Mouse (Mus musculus) limb, embryonic 13.5 days (tissue): ENCODE results near the gene Avpi1. TPM values are rescaled to one million over a fixed set of nuclear protein-coding genes. Genes with fewer than 3 reads are reported as not detected.

Experiments used
- ATAC-seq: fragments of 200-750 bp; cut with Nextera tagmentation; 2 replicates; pipeline ENCODE4 v1.8.0; 2017; ENCODE audit warnings: low read depth, moderate number of reproducible peaks, moderate TSS enrichment; ENCODE audit not compliant: low FRiP score
- H3K27ac ChIP-seq: fragments of 300-500 bp; sonication (generic); 2 replicates; pipeline ENCODE4 v1.5.1; 2015; ENCODE audit warnings: inconsistent platforms, mild to moderate bottlenecking, moderate library complexity
- H3K27me3 ChIP-seq: fragments of 300-500 bp; sonication (generic); 2 replicates; pipeline ENCODE4 v1.6.1; 2015; ENCODE audit warnings: mild to moderate bottlenecking, inconsistent platforms
- H3K36me3 ChIP-seq: fragments of 300-500 bp; sonication (generic); 2 replicates; pipeline ENCODE4 v1.6.1; 2015; ENCODE audit warnings: inconsistent platforms, mild to moderate bottlenecking, moderate library complexity
- H3K4me1 ChIP-seq: fragments of 300-500 bp; sonication (generic); 2 replicates; pipeline ENCODE4 v1.6.1; 2015; ENCODE audit warnings: inconsistent platforms
- H3K4me2 ChIP-seq: fragments of 300-500 bp; sonication (generic); replicated peaks from 2 replicates; pipeline ENCODE4 v1.6.1; 2015; ENCODE audit warnings: inconsistent platforms, mild to moderate bottlenecking, moderate library complexity
- H3K4me3 ChIP-seq: fragments of 300-500 bp; sonication (generic); 2 replicates; pipeline ENCODE4 v1.5.1; 2015; ENCODE audit warnings: moderate library complexity, mild to moderate bottlenecking, inconsistent platforms
- H3K9ac ChIP-seq: fragments of 300-500 bp; sonication (generic); 2 replicates; pipeline ENCODE4 v1.6.1; 2015; ENCODE audit warnings: mild to moderate bottlenecking, inconsistent platforms
- H3K9me3 ChIP-seq: fragments of 300-500 bp; sonication (generic); 2 replicates; pipeline ENCODE4 v1.6.1; 2016; ENCODE audit warnings: inconsistent platforms
- WGBS: fragments of 180-500 bp; shearing (Covaris S2); methylation state at CpG from one replicate; pipeline ENCODE4 v1.1.7; 2015; 5-methylcytosine and 5-hydroxymethylcytosine counted together
- polyA plus RNA-seq: library from polyadenylated mRNA; unstranded; fragments of >200 nt; fragmentation: Nextera tagmentation; extraction: Ambion mirVana; gene quantifications from 2 replicates; pipeline ENCODE4 v1.2.1, GENCODE M21; 2015

Gene Avpi1
- 28.7 and 33.6 TPM in 2 replicates for polyA plus RNA-seq

DNA sequence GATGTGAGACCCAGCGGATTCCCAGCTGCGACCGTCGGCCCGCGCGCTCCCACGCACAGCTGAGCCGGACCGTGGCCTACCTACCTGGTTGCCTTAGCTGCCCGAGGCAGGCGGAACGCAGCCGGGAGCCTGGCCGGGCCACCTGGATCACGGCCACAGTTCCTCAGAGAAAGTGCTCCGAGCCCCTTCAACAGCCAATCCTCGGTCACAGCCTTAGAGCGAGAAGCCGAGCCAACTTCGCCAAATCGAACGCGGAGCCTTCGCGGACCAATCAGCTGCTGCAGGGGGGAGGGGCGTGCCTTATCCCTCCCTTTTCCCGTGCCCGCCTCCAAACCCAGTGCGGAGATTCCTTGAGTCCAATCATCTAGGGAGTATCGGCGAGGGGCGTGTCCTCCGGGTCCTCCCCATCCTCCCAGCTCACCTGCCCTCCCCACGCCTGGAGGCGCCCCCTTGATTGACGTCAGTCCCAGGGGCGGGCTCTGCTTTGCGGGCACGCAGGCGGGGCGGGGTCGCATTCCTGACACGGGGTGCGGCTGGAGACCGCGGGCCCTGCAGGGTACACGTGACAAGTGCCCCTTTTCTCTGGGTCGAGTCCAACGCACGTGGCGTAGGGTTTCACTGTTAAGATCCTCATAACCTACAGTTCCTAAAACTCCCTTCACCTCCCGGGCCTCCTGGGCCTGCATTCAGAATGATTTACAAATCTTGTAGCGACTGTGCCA lies at the start of gene Avpi1:
Gene Avpi1 (minus strand): TSS at position 273 of the 722 bp plus-strand sequence.
- Histone ChIP-seq H3K27me3 (no peaks in the 10 kb centered on the region), H3K36me3 (peaks cover 12% of the 10 kb centered on the region), H3K4me3 (peak within 1 kb of the TSS; percentile 71), H3K4me1 (peaks cover 23% of the 10 kb centered on the region), H3K9me3 (no peaks in the 10 kb centered on the region), H3K4me2 (peak within 1 kb of the TSS; percentile 96), H3K9ac (peak within 1 kb of the TSS; percentile 84), H3K27ac (peak within 1 kb of the TSS; percentile 93)
- peak; percentile 96 for ATAC-seq
- WGBS = under 1% methylated on average over 54 of the region's 54 CpGs

- no peak for ATAC-seq
Measured at GRCm38 (mm10) chr19:42177461-42177860, 48.6 kb upstream of the Avpi1 start.

DNA sequence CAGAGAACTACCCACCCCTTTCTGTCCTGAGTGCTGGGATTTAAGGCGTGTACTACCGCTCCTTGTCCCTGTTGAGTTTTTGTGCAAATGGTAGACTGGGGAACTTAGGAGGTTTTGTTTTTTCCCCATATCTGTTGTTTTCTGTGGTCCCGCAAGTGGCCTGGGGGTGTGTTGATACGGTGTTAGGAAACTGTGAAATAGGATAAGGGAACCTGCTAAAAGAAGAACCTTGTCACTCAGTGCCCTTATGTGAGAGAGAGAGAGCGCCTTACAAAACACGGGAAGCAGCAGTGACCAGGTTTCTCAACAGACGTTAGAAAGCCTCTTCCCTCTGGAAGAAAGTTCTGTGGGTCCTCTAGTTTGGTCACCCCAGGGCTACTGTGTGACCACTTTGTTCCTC lies 48.0 kb upstream of the Avpi1 start:
- H3K4me3 ChIP-seq = no peak overlapping the region
- no peaks in the 10 kb centered on the region for H3K27me3 ChIP-seq
- no peak overlapping the region for H3K4me2 ChIP-seq
- peaks cover under 1% of the 10 kb centered on the region; the same call in 1 of the 2 replicates for H3K4me1 ChIP-seq
- WGBS = 87% methylated on average over 7 of the region's 7 CpGs
- no peak for ATAC-seq
- H3K9ac ChIP-seq = no peak overlapping the region
- H3K27ac ChIP-seq = no peak overlapping the region
- peaks cover 40% of the 10 kb centered on the region for H3K36me3 ChIP-seq
- no peaks in the 10 kb centered on the region for H3K9me3 ChIP-seq

More at GRCm38 (mm10) chr19:42177461-42177860, 48.6 kb upstream of the Avpi1 start:
- H3K4me3 ChIP-seq = no peak overlapping the region
- H3K4me1 ChIP-seq = no peaks in the 10 kb centered on the region
- H3K9ac ChIP-seq = no peak overlapping the region
- H3K36me3 ChIP-seq = peaks cover 45% of the 10 kb centered on the region
- no peak overlapping the region for H3K4me2 ChIP-seq
- H3K27ac ChIP-seq = no peak overlapping the region
- H3K9me3 ChIP-seq = no peaks in the 10 kb centered on the region
- WGBS = 88% methylated on average over 2 of the region's 2 CpGs
- no peaks in the 10 kb centered on the region for H3K27me3 ChIP-seq

DNA sequence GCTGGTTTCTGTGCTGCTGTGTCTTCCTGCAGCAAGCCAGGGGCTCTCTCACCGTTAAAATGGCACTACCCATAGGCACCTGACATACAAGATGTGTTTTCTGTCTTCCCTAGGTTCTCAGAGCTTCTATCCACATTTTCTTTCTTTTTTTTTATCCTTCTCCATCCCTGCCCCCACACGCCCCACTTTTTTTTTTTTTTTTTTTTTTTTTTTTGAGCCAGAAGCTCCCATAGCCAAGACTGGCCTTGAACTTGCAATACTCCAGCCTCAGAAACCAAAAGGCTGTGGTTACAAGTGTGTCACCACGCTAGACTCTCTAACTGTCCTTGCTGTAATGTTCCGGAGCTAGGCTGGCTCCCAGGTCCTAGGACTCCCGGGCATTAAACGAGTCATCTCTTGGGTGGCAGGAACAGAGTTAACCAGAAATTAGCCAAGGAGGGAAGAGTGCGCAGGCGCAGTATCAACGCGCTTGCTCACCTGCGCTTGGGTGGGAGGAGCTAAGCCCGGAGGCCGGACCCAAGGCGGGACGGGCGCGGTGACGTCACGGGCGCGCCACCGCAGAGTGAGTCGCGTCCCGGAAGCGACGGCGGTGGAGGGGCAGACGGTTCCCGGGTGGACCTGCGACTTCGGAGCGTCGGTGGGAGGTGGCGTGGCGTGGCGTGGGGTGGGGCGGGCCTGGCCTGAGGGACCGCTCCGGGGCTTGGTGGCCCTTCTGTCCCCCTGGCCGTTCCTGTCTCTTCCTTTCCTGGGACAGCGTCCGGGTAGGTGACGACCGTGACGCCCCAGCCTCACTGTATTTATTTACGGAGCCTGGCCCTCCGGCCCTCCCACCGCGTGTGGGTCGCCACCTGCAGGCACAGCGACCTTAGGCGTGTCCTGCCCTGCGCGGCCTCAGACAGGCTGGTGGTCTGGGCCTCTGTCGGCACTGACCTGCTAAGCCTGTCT lies 41.4 kb upstream of the Avpi1 start:
- H3K27ac ChIP-seq = no peak overlapping the region; the same call in 1 of the 2 replicates

GRCm38 (mm10) chr19:42169322-42169975 lies 40.6 kb upstream of the Avpi1 start:
- H3K9ac ChIP-seq = no peak overlapping the region
- 79% methylated on average over 10 of the region's 10 CpGs for WGBS

More for the DNA sequence above, 41.4 kb upstream of the Avpi1 start:
- Histone ChIP-seq H3K4me2 (peak overlapping the region; percentile 94), H3K27me3 (peaks cover 25% of the 10 kb centered on the region), H3K9ac (peak overlapping the region; percentile 87), H3K4me1 (peaks cover 24% of the 10 kb centered on the region), H3K9me3 (no peaks in the 10 kb centered on the region), H3K4me3 (peak overlapping the region; percentile 93), H3K36me3 (no peaks in the 10 kb centered on the region)
- ATAC-seq = peak; percentile 92
- 1% methylated on average over 55 of the region's 56 CpGs for WGBS

DNA sequence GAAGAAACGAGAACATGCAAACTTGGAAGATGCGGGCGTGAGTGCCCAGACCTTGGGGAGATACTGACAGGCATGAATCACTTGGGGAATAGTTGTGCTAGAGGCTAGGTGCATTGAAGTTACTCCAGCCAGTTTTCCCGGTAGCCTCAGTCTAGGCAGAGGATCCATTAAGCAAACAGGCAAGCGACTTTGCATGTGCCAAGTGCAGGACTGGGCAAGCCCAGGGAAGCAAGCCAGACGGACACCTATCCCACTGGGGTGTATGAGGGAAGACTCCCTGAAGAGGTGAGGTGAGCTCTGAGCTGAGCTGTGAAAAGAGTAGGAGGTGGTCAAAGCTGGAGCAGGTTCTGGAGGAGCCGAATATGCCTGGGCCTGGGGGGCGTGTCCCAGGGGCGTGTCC lies 38.6 kb upstream of the Avpi1 start:
- WGBS = 55% methylated on average over 9 of the region's 9 CpGs

More at GRCm38 (mm10) chr19:42169322-42169975, 40.6 kb upstream of the Avpi1 start:
- H3K9me3 ChIP-seq = no peaks in the 10 kb centered on the region
- no peak overlapping the region for H3K4me2 ChIP-seq
- no peak overlapping the region for H3K27ac ChIP-seq
- H3K36me3 ChIP-seq = no peaks in the 10 kb centered on the region
- no peak overlapping the region for H3K4me3 ChIP-seq
- peaks cover 28% of the 10 kb centered on the region for H3K27me3 ChIP-seq
- no peak for ATAC-seq
- peaks cover 24% of the 10 kb centered on the region for H3K4me1 ChIP-seq

GRCm38 (mm10) chr19:42166766-42167165 lies 37.9 kb upstream of the Avpi1 start:
- H3K36me3 ChIP-seq = no peaks in the 10 kb centered on the region
- WGBS = 39% methylated on average over 3 of the region's 3 CpGs
- no peak for ATAC-seq
- H3K9me3 ChIP-seq = no peaks in the 10 kb centered on the region
- peaks cover 23% of the 10 kb centered on the region for H3K4me1 ChIP-seq
- H3K9ac ChIP-seq = no peak overlapping the region
- H3K4me2 ChIP-seq = no peak overlapping the region
- no peak overlapping the region for H3K4me3 ChIP-seq
- peaks cover 28% of the 10 kb centered on the region for H3K27me3 ChIP-seq
- no peak overlapping the region for H3K27ac ChIP-seq

More for the DNA sequence above, 38.6 kb upstream of the Avpi1 start:
- Histone ChIP-seq H3K4me2 (no peak overlapping the region), H3K27ac (no peak overlapping the region), H3K4me1 (peaks cover 24% of the 10 kb centered on the region), H3K9ac (peak overlapping the region; percentile 25; the same call in 1 of the 2 replicates), H3K36me3 (no peaks in the 10 kb centered on the region), H3K9me3 (no peaks in the 10 kb centered on the region), H3K27me3 (peaks cover 28% of the 10 kb centered on the region), H3K4me3 (no peak overlapping the region)
- no peak for ATAC-seq

DNA sequence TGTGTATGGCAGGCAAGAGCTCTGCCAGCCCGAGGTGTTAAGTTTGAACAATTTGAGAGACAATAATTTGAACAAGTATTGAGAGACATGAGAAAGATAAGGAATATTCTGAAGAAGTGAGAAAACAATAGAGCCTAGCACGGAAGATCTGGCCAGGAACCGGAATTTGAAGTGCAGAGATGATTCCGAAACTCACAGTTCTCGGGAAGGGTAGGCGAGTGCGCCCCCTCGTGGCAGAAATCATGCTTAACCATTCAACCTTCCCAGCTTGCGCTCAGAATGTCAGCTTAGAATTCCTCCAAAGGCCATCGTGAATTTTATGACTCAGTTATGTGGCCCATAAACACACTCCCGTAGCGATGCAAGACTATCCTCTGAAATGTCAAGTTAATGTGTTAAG lies 37.3 kb upstream of the Avpi1 start:
- no peaks in the 10 kb centered on the region for H3K9me3 ChIP-seq
- no peak for ATAC-seq
- no peak overlapping the region for H3K27ac ChIP-seq
- H3K9ac ChIP-seq = no peak overlapping the region
- 3% methylated on average over 12 of the region's 12 CpGs for WGBS
- peaks cover 28% of the 10 kb centered on the region for H3K27me3 ChIP-seq
- no peaks in the 10 kb centered on the region for H3K36me3 ChIP-seq
- H3K4me2 ChIP-seq = peak overlapping the region; percentile 54
- H3K4me1 ChIP-seq = peaks cover 16% of the 10 kb centered on the region
- 0 out of 2 replicates have a peak overlapping the region, but pooled peaks have one; percentile 22 for H3K4me3 ChIP-seq

- Histone ChIP-seq H3K9ac (no peak overlapping the region), H3K9me3 (no peaks in the 10 kb centered on the region), H3K4me2 (no peak overlapping the region), H3K36me3 (no peaks in the 10 kb centered on the region), H3K27ac (no peak overlapping the region), H3K4me3 (no peak overlapping the region), H3K27me3 (peaks cover 21% of the 10 kb centered on the region), H3K4me1 (peaks cover 13% of the 10 kb centered on the region; the same call in 1 of the 2 replicates)
- WGBS = 47% methylated on average over 7 of the region's 7 CpGs
- ATAC-seq = no peak
Measured at GRCm38 (mm10) chr19:42164188-42164587, 35.3 kb upstream of the Avpi1 start.

DNA sequence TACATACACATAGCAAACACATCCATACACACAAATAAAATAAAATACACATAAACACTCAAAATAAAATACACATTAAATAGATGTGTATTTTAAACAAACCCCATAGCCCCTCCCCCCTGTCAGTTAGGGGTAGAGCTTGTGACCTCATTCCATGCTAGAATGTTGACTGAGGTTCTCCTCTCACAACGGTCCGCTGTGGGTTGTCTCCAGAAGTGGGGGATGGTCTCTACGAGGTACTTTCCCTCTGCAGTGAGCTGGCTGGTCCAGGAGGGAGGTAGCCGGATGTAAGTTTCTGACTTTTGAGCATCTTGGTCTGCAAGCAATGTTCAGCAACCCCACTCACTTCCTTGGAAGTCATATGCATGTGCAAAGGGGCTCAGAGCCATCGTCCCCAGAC lies 34.9 kb upstream of the Avpi1 start, which contains the start of gene Zfyve27:
Gene Zfyve27 (plus strand): TSS at position 188 of the 400 bp plus-strand sequence.
- Histone ChIP-seq H3K27me3 (peaks cover 17% of the 10 kb centered on the region), H3K4me1 (peaks cover 13% of the 10 kb centered on the region; the same call in 1 of the 2 replicates), H3K27ac (no peak within 1 kb of the TSS), H3K9ac (no peak within 1 kb of the TSS), H3K4me2 (no peak within 1 kb of the TSS), H3K36me3 (no peaks in the 10 kb centered on the region), H3K9me3 (no peaks in the 10 kb centered on the region), H3K4me3 (no peak within 1 kb of the TSS)
- 64% methylated on average over 5 of the region's 5 CpGs for WGBS
- no peak for ATAC-seq

DNA sequence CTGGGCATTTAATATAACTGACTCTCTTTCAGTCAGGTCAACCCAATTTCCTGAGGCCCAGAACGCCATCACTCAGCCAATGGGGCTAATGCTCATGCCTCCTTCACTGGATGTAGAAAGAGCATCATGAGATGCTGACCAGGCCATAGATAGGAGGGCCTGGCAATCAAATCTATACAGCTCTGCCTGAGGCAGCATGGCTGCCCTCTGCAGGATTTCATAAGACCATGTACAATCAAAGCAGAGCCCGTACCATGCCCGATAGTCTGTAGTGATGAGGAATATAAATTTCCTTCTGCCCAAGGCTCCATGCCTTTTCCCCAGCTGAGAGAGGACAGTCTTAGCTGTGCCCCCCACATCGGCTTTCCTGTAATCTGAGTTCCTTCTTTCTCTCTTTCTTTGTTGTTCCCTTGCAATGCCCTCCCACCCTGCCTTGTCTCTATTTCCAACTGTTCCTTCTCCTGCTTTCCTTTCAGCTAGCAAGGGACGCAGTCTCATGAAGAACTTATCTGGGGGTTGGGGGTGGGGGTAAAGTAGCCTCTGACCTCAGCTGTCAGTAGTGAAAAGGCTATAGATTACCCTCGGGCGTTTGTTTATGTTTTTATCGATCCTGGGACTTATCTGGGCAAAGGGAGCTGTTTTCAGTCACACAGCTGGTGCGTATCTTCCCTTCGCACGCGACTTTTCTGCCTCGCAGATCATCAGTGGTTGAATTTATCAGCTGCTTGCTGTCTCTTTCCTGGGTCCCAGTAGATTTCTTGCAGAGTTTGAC lies 29.6 kb upstream of the Avpi1 start:
- Histone ChIP-seq H3K4me1 (0 out of 2 replicates have a peak, but pooled peaks cover 3% of the 10 kb centered on the region), H3K36me3 (no peaks in the 10 kb centered on the region), H3K27me3 (no peaks in the 10 kb centered on the region), H3K4me3 (no peak overlapping the region), H3K27ac (no peak overlapping the region), H3K9me3 (no peaks in the 10 kb centered on the region), H3K4me2 (no peak overlapping the region), H3K9ac (no peak overlapping the region)
- 54% methylated on average over 13 of the region's 13 CpGs for WGBS
- no peak for ATAC-seq
